Mouse (Mus musculus) ovary, postnatal 36 days (tissue): Measurements from ENCODE around the gene Cdk4.
"Not testable (repeated sequence)": the region's sequence is repeated elsewhere in the genome, so short reads cannot be mapped to it uniquely, and the experiment has no call there.

ENCODE experiments used
- DNase-seq: peaks from one replicate; pipeline ENCODE4 v3.0.0; 2022; ENCODE audit warnings: low spot score, mixed read lengths

Cdk4 gene

DNA sequence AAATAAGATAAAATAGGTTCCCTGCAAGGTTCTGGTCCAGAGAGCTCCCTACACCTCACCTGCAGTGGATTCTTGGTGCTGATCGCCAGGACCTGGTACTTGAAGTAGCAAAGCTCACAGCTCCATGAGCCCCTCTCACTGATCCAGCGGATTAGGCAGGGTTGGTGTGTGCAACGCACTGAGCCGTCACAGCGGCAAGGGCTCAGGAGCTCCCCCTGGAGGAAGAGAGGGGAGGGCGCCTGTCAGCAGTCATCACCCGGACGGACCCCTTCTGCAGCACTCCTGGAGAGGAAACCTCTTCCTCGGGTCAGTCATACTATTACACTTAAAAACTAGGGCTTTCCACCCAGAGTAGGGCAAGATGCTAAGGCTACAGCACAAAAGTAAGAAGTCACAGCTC lies 5.2 kb upstream of the Cdk4 start:
- peak; percentile 70 for DNase-seq

DNA sequence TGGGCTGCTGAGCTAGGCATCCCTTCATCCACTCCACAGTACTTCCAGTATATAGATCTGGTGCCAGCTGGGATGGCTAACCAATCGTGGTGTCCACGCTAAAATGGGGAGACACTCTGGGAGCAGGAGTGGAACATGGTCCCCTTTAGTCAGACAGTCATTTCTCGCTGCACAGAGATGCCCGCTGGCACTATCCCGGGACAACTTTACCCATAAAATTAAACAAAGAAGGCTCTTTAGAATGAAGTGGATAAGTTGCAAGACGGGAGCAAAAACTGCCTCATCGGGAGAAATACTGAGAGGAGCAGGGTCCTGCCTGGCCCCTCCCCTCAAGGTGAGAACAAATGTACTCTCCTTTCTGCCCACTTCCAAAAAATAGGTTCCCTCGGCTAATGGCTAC lies 4.6 kb upstream of the Cdk4 start:
- DNase-seq, result no peak

DNA sequence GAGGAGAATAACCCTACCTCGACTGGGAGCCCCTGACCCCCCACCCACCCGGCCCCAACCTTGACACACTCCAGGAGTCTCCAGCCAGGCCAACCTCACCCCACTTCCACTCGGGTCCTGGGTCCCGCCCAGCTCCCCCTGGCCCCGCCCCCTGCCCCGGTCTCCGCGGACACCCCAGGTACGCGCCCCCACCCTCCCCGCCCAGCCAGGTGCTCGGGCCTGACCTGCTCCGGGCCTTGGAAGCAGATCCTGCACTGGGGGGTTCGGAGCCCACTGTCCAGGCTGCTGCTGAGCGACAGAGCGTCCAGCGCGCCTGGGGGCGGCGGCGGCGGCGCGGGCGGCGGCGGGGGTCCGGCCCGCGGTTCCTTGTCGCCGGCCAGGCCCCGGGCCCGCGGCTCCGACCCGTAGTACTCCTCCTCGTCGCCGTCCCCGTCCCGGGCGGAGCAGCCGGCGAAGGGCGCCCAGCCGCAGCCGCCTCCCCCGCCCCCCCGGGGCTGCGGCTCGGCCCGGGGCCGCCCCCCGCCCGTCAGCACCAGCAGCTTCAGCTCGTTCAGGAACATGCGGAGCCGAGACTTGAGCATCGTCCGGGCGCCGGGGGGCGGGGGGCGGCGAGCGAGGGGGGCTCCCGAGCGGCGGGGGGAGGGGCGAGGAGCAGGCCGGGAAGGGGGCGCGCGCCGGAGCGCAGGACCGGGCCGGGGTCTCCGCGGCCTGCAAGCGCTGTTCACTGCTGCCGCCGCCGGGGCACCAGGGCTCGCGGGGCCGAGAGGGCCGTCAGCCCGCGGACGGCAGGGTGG lies 4.0 kb upstream of the Cdk4 start:
- peak; percentile 28 for DNase-seq

DNA sequence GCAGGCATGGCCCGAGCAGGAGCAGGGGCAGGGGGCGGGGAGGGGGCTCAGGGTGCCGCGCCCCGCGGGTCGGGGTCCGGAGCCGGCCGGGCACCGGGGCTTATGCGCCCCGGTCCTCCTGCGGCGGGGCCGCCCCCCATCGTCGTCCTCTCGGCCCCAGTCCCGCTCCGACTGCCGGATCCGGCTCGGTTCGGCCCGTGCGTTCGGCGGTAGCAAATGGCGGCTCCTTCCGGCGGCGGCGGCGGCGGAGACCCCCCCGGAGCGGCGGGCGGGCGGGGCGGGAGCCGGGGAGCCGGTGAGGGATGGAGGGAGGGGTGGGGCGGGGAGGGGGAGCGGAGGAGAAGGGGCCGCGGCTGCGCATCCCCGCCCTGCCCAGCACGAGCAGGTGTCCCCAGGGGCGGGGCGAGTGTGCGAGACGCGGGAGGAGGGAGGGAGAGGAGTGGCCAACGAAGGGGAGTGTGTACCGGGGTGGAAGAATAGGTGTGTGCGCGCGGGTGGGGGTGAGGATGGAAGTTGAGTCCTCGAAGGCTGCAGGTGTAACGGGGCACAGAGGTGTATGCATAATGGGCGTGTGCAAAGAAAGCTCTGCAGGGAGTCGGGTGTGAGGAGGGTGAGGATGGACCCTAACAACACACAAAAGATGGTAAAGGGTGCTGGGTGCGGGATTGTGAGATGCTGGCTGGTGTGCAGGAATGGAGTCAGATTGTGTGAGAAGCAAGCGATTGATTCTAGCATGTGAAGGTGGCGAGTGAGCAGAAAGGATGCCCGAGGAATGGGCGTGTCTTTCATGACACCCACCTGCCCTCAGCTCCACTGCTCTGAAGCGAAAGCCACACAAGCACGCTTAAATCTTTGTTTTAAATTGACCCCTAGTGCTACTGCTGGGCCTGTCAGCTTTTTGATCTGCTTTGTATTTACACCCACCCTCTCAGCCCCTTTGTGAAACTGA lies 3.1 kb upstream of the Cdk4 start, which contains the start of gene March9:
TSS of gene March9 (minus strand) at position 217 of the 949 bp plus-strand sequence.
- peak; percentile 76 for DNase-seq

DNA sequence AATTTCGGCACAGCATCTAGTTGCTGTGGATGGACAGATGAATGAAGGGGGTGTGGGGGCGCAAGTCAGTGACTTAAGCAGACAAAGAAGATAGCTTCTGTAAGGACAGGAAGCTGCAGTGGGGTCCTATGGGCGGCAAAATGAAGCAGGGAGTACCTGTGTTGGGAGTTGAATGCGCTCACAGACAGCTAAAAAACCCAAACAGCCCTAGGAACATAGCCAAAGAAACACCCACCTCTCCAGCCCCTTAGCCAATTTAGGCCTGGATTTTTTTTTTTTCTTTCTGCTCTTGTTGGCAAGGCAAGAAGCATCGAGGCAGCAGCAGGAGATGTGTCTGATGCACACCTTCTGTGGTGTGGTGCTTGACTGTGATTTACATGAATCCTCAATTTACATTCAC lies 2.2 kb upstream of the Cdk4 start:
- no peak for DNase-seq

DNA sequence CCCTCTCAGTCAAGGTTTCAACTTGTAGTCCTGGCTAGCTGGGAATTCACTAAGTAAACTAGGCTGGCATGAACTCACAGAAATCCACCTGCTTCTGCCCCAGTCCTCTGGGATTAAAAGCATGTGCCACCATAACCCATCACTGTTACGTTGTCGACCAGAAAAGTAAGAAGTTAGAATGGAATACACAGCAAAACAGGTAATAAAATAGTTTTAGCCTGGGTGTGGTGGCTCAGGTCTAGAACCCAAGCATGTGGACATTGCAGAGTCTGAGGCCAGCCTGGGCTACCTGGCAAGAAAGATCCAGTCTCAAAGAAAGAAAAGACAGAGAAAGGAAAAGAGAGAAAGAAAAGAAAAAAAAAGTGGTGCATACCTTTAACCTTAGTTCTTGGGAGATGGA lies 1.8 kb upstream of the Cdk4 start:
- no peak for DNase-seq

DNA sequence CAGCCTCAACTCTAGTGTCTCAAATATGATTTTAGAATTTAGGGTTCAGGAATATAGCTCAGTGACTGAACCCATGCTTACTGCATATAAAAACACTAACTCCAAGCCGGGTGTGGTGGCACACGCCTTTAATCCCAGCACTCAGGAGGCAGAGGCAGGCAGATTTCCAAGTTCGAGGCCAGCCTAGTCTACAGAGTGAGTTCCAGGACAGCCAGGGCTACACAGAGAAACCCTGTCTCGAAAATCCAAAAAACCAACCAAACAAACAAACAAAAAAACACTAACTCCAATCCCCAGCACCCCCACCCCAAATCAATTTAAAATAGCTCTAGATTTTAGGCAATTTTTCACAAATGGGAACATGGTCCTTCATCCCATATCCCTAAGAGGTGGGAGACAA lies 1.2 kb upstream of the Cdk4 start:
- not testable (repeated sequence) for DNase-seq

DNA sequence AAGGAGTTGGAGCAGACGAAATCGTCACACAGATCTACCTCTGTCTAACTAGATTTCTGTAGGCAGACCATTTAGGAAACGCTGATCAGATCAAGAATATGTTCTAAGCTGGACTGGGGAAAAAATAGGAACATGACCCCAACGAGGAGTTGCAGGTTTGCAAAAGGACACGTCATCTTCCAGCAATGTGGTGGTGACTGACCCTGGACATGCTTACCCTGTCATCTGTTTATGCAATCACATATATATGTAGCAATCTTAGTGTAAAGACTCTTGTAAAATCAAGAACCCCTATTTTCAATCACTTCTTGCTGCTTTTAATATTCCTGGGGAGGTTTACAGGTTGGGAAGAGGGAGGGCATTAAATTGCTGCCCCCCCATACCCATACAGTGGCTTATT lies 831 bp upstream of the Cdk4 start:
- DNase-seq, result no peak

DNA sequence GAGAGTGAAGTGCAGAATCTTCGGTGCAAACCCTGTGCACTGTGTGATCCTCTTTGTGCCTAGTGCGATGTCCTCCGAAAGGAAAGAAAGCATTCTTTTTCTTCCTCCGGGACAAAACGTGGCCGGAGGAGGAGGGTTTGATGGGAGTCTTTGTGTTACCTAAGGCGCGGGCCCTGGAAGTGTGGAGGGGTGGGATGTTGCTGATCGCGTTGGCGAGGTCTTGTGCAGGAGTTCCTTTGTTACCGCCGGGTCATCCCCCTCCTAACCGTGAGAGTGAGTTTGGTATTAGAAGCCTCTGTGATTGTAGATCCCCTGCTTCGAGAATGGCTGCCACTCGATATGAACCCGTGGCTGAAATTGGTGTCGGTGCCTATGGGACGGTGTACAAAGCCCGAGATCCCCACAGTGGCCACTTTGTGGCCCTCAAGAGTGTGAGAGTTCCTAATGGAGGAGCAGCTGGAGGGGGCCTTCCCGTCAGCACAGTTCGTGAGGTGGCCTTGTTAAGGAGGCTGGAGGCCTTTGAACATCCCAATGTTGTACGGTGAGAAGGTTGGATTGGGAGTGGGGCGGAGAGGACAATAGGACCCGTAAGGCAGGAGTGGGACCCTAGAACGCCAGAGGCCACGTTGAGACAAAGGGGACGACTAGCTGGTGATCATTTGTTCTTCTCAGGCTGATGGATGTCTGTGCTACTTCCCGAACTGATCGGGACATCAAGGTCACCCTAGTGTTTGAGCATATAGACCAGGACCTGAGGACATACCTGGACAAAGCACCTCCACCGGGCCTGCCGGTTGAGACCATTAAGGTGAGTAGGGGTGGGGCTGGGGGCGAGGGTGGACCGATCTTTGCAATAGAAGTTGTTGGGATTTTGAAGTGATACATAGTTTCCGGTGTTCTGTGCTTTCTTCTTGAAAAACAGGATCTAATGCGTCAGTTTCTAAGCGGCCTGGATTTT lies 858 bp downstream of the Cdk4 start:
- DNase-seq, result peak; percentile 30

DNA sequence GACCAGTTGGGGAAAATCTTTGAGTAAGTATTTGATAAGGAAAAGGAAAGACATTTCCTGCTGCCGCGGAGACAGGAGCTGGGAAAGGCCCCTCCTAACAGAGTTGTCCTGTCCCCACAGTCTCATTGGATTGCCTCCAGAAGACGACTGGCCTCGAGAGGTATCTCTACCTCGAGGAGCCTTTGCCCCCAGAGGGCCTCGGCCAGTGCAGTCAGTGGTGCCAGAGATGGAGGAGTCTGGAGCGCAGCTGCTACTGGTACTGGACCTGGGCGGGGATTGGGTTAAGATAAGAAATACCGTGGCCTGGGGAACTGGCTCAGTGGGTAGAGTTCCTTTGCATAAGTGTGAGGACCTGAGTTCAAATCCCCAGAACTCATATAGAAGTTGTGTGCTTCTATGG lies 2.6 kb downstream of the Cdk4 start:
- DNase-seq, result no peak

DNA sequence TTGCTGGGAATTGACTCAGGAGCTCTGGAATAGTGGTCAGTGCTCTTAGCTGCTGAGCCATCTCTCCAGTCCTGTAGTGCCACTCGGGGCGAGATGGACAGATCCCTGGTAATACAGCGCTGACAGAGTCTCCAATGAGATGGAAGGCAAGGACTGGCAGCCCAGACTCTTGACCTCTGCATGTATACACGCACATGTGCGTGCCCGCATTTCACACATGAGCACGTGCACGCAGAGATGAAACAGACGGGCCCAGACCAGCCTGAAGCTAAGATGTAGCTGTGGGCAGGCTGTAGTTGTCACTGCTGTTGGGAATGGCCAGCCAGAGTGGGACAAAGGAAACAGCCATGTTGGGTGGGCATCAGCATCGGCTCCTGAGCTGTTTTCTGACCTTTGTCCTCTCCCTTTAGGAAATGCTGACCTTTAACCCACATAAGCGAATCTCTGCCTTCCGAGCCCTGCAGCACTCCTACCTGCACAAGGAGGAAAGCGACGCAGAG lies 3.2 kb downstream of the Cdk4 start:
- no peak for DNase-seq

DNA sequence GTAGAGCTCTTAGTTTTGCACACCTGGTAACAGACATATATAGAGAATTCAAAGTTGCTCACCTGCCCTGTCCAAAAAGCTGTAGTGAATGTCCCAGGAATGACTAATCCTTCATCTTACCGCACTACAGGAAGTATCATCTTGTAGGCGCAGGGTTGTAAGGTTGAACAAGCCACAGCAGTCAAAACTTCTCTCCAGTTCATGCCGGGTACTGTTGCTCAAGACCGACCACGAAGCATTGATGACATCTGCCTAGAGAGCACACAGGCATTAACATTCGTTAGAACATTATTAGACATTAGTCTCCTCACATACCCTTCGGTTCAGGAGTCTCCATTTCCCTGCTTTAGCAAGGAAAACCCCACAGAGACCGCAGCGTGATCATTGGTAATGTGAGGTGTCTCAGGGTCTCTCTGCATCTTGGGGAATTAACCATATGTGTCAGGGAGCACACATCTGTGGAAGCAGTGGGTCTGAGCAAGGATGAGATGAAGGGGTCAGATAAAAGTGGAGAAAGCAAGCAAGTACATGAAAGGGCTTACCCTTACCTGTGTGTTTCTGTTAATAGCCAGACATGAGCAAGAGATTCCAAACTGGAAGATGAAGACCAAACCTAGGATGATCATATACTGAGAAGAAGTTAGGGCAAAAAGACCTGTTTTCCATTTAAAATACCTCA lies 5.2 kb downstream of the Cdk4 start:
- no peak for DNase-seq

DNA sequence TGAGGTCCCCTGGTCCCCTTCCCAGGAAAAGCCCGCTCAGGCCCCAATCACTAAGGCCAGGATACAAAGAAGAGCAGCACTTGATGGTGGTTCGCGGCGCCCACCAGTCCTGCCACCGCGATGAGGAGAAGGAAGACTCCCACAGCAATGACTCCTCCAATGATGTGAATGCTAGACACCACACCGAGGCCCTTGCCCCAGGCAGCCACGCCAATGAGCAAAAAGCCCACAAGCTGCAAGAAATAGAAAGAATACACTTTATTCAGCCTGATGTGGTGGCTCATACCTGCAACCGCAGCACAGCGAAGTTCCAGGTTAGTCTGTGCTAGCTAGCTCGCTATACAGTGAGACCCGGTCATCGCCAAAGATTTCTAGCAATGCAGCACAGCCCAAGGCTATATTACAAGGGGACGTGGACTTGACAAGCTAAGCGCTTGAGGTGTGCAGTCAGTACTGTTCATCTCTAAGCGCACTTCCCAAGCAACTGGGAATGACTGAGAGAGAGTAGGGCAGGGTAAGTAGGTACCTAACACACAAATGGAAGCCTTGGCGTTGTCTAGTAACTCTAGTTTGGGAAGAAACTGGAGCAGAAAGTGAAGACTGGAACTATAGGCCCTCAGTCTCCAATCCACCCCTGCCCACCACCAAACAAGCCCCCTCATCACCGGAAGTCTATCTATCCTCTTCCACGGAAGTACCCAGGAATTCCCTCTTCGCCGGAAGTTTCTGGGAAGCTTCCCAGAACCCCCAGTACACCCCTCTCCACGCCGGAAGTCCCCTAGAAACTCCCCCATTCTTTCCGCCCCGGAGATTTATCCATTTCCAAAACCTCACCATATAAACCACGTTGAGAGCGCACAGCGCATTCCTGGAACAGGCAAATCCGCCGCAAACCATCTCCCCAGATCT lies 6.2 kb downstream of the Cdk4 start:
- no peak for DNase-seq

DNA sequence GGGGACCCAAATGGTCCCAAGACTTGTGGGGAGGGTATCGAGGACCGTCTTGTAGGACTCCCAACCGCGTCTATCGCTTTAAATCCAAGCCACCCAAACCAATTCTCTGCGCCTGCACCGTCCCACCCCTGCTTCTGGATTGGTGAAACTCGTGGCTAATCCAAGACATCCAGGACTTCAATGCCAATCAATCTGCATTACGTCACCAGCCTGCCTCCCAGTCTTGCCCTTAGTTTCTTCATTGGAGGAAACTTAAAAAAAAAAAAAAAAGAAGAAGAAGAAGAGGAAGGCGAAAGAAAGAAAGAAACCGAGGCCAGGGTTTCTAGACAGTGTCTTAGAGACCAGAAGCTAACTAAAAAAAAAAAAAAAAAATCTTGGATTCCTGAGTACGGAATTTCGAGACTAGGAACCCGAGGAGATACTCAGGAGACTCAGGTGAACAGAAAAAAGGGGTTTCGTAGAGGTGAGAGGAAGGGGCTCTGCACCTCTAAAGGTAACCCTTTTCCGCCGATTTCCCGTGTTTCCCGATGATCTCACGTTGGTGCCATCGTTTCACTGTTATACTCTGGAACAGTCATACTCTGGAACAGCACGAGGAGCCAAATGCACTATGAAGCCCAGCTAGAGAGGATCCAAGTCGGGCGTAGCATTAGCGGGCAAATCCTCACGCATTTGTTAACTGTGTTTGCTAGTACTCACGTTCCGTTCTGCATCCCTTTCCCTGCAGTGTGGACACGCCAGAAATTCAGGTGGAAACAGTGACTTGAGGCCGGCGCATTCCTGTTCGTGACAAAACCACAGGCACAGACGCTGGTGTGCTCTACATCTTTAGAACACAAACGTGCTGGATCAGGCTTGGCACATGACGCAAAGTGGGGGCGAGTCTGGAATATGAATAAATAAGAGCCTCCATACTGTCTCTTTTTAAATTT lies 7.1 kb downstream of the Cdk4 start, which contains the start of gene Tspan31:
TSS of gene Tspan31 (minus strand) at position 75 of the 932 bp plus-strand sequence.
- peak; percentile 81 for DNase-seq

DNA sequence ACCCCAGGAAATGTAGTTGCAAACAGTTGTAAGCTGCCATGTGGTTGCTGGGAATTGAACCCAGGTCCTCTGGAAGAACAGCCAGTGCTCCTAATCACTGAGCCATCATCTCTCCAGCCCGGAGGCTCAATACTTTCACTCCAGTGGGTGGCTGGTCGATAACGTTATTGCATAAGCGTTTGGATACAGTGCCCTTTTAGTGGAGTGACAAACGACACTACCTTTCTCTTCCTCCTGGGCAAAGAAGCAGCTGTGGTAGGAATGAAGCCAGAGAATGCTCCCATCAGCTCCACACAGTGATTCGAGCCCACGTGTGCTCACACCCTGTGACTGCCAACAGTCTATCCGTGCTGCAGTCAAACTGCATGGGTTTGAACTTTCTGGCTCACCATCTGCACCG lies 7.9 kb downstream of the Cdk4 start:
- no peak for DNase-seq

DNA sequence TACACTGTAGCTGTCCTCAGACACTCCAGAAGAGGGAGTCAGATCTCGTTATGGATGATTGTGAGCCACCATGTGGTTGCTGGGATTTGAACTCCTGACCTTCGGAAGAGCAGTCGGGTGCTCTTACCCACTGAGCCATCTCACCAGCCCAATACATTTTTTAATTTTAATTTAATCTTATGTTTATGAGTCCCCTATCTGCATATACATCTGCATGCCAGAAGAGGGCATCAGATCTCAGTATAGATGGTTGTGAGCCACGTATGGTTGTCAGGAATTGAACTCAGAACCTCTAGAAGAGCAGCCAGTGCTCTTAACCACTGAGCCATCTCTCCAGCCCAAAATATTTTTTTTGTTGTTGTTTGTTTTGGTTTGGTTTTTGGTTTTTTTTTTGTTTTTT lies 8.9 kb downstream of the Cdk4 start:
- DNase-seq, result not testable (repeated sequence)

DNA sequence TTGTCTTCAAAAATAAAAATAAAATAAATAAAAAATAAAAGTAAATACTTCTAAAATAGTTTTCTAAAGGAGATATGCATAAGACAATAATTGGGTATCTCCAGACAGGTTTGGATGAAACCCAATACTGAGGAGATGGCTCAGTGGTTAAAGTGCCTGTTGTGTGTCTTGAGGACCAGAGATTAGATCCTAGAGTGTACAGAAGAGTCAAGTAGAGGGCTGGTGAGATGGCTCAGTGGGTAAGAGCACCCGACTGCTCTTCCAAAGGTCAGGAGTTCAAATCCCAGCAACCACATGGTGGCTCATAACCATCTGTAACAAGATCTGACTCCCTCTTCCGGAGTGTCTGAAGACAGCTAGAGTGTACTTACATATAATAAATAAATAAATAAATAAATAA lies 9.6 kb downstream of the Cdk4 start:
- DNase-seq, result not testable (repeated sequence)

DNA sequence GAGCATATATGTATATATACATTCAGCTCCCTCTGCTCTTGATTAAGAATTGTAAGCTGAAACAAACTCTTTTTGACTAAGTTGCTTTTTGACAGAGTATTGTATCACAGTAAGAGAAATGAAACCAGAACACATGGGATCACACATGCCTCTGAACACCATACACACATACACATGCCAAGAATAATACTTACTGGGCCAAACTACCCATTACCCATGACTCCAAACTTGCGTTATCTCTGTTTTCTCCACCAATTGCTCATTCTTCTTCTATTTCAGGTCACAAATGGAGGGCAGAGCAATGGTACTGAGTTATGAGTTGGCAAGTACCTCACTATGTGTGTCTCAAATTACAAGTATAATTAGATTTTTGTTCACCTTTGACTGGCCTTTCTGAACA lies 10.6 kb downstream of the Cdk4 start:
- no peak for DNase-seq

DNA sequence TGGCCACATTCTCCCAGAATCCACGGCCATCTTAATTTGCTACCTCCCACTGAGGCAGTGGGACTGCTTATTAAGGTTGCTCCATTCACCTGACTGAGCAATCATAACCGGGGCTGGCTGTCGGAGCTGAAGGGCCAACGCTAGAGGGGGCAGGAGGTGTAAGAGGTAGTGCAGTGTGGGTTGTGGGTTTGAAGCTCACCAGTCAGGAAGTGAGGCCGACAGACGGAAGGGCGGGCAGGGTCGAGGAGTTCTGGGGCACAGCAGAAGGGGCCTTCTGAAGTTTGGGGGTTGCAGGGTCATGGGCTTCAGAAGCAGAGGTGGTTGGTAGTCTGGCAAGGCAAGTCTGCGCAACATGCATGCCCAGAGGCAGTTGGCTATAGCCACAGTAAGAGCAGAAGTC lies 11.7 kb downstream of the Cdk4 start, which contains the start of gene Agap2:
TSS of gene Agap2 (plus strand) at position 205 of the 400 bp plus-strand sequence.
- DNase-seq, result no peak
